Comparison of ENCODE assay signal across 12 mouse cellular contexts in the genomic region with DNA sequence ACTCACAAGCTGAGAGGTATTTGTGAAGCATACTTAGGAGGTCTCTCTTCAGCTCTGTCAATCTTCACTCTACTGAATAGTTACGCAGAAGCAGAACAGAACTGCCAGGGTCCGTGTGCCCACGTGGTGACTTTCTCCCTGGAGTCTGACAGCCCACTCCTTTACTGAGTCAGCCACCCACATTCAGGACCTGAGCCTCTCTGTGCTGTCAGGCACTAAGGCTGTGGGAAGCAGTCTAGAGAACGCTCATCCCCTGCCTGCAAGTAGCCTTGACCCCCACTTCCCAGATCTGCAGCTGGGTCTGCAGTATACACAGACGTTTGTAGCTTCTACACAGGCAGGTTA.
A peak's percentile ranks its signal among the peaks of the same experiment; 100 is the strongest.
DNase-seq lines count a peak whose midpoint lies in the region; ATAC-seq and TF ChIP-seq lines count a peak whose summit lies in the region.
"Had no signal": no experiment of that assay in that cellular context is flagged by ENCODE, and none has a peak within 500 bp of the region (broad histone marks: within the 10 kb centered on the region; RNA-seq: fewer than 3 reads in every experiment).

No protein-coding gene starts in this region.

- H3K27ac ChIP-seq in heart, embryonic 15.5 days: peak overlapping the region; percentile 86
- peak overlapping the region; percentile 14; the same call in 1 of the 2 replicates for H3K27ac ChIP-seq in testis, adult 2 months (ENCODE audit: control insufficient read depth, insufficient read depth, low read depth, low read length)
- H3K27ac ChIP-seq in midbrain, embryonic 13.5 days: no peak overlapping the region
- H3K27ac ChIP-seq: forebrain, embryonic 10.5 days; limb, embryonic 10.5 days had no signal

- 38% methylated on average over 5 of the region's 5 CpGs for WGBS in heart, embryonic 15.5 days
- 71% methylated on average over 5 of the region's 5 CpGs for WGBS in midbrain, embryonic 13.5 days

- H3K9ac ChIP-seq in heart, embryonic 15.5 days: peak overlapping the region; percentile 29; the same call in 1 of the 2 replicates
- H3K9ac ChIP-seq in midbrain, embryonic 13.5 days (replicated peaks): no peak overlapping the region

- peaks cover 46% of the 10 kb centered on the region for H3K36me3 ChIP-seq in heart, embryonic 15.5 days
- H3K36me3 ChIP-seq in testis, adult 2 months (ENCODE audit: control insufficient read depth, insufficient read depth, low read length): no peaks in the 10 kb centered on the region
- no peaks in the 10 kb centered on the region for H3K36me3 ChIP-seq in midbrain, embryonic 13.5 days

- no peak for ATAC-seq in heart, embryonic 15.5 days (replicated peaks; ENCODE audit: insufficient number of reproducible peaks, insufficient read depth, low FRiP score, low read depth)
- no peak for ATAC-seq in midbrain, embryonic 13.5 days

- no peaks in the 10 kb centered on the region for H3K9me3 ChIP-seq in heart, embryonic 15.5 days (replicated peaks)
- H3K9me3 ChIP-seq in midbrain, embryonic 13.5 days: no peaks in the 10 kb centered on the region
- H3K9me3 ChIP-seq: forebrain, embryonic 10.5 days; limb, embryonic 10.5 days had no signal

- no peak for TF ChIP-seq CTCF in testis, adult 2 months (IDR thresholded peaks at IDR 0.05; ENCODE audit: control insufficient read depth, insufficient read depth, insufficient replicate concordance, low read depth, low read length)

- H3K4me1 ChIP-seq in heart, embryonic 15.5 days (replicated peaks): peaks cover 85% of the 10 kb centered on the region
- H3K4me1 ChIP-seq in testis, adult 2 months (ENCODE audit: control insufficient read depth, insufficient read depth, low read length): no peaks in the 10 kb centered on the region; the same call in 1 of the 2 replicates
- H3K4me1 ChIP-seq in midbrain, embryonic 13.5 days (replicated peaks): peaks cover 6% of the 10 kb centered on the region

- DNase-seq in heart, postnatal 4 days: no peak
- DNase-seq in left cerebral cortex, adult 18-20 months (ENCODE audit: low spot score in 2 of 2): peak; percentile 56 to 79
- no peak for DNase-seq in left cerebral cortex, postnatal 4 days
- no peak for DNase-seq in testis, postnatal 14 days (ENCODE audit: low spot score)
- DNase-seq in telencephalon, adult 2 months (ENCODE audit: low read depth, low spot score): peak; percentile 60
- DNase-seq: adrenal gland, postnatal 25 days; cerebellum, adult 18-20 months had no signal

- intact Hi-C loops in left cerebral cortex, postnatal 4 days (cut with DNase I): no loop called here

- no peak for TF ChIP-seq POLR2A in testis, adult 2 months (IDR thresholded peaks at IDR 0.05; ENCODE audit: control insufficient read depth, low read depth, low read length)

- H3K4me2 ChIP-seq in heart, embryonic 15.5 days: no peak overlapping the region
- no peak overlapping the region for H3K4me2 ChIP-seq in midbrain, embryonic 13.5 days (replicated peaks)

- no peaks in the 10 kb centered on the region for H3K27me3 ChIP-seq in heart, embryonic 15.5 days
- H3K27me3 ChIP-seq in testis, adult 2 months (ENCODE audit: control insufficient read depth, insufficient read depth, low read length): no peaks in the 10 kb centered on the region
- H3K27me3 ChIP-seq in midbrain, embryonic 13.5 days: no peaks in the 10 kb centered on the region

- no peak overlapping the region for H3K4me3 ChIP-seq in heart, embryonic 15.5 days
- no peak overlapping the region for H3K4me3 ChIP-seq in testis, adult 2 months (ENCODE audit: control insufficient read depth, low read depth, low read length)
- H3K4me3 ChIP-seq in midbrain, embryonic 13.5 days (replicated peaks): no peak overlapping the region
- H3K4me3 ChIP-seq: forebrain, embryonic 10.5 days; limb, embryonic 10.5 days had no signal

Comparison
In these comparisons a context has a peak if more than half of its experiments do, and no peak if none do; other contexts are left out.
1. DNase-seq: peak in left cerebral cortex, adult 18-20 months (2 of 2) and telencephalon, adult 2 months (single experiment); none in heart, postnatal 4 days (single experiment), left cerebral cortex, postnatal 4 days (single experiment) and testis, postnatal 14 days (single experiment).